Mouse (Mus musculus) ovary, postnatal 36 days (tissue): ENCODE data around the gene Odf2.
"Not testable (repeated sequence)": the region's sequence is repeated elsewhere in the genome, so short reads cannot be mapped to it uniquely, and the experiment has no call there.

ENCODE experiments used
- DNase-seq: peaks from one replicate; pipeline ENCODE4 v3.0.0; 2022; ENCODE audit warnings: low spot score, mixed read lengths

Odf2 gene

GRCm38 (mm10) chr2:29869646-29870451, 19.2 kb upstream of the Odf2 start:
- peak; percentile 15 for DNase-seq

GRCm38 (mm10) chr2:29872581-29873295, 16.3 kb upstream of the Odf2 start:
- DNase-seq, result no peak

GRCm38 (mm10) chr2:29873801-29874200, 15.2 kb upstream of the Odf2 start:
- no peak for DNase-seq

- no peak for DNase-seq
Observed at GRCm38 (mm10) chr2:29878061-29878460, 11.0 kb upstream of the Odf2 start.

- no peak for DNase-seq
Observed at GRCm38 (mm10) chr2:29879191-29879590, 9.8 kb upstream of the Odf2 start.

GRCm38 (mm10) chr2:29879964-29880830, 8.8 kb upstream of the Odf2 start:
- peak; percentile 22 for DNase-seq

GRCm38 (mm10) chr2:29886659-29887292, 2.2 kb upstream of the Odf2 start:
- not testable (repeated sequence) for DNase-seq

- peak; percentile 88 for DNase-seq
Observed at GRCm38 (mm10) chr2:29889991-29890833, 1.2 kb downstream of the Odf2 start.

GRCm38 (mm10) chr2:29891773-29892172, 2.8 kb downstream of the Odf2 start:
- no peak for DNase-seq

- no peak for DNase-seq
Observed at GRCm38 (mm10) chr2:29896071-29896470, 7.0 kb downstream of the Odf2 start.

GRCm38 (mm10) chr2:29897366-29897765, 8.3 kb downstream of the Odf2 start:
- DNase-seq, result no peak

GRCm38 (mm10) chr2:29898081-29898480, 9.1 kb downstream of the Odf2 start:
- DNase-seq, result no peak

GRCm38 (mm10) chr2:29902194-29902593, 13.2 kb downstream of the Odf2 start:
- no peak for DNase-seq

- DNase-seq, result not testable (repeated sequence)
Observed at GRCm38 (mm10) chr2:29908171-29908570, 19.1 kb downstream of the Odf2 start.

GRCm38 (mm10) chr2:29910042-29910441, 21.0 kb downstream of the Odf2 start:
- no peak for DNase-seq

GRCm38 (mm10) chr2:29917621-29918020, 28.6 kb downstream of the Odf2 start:
- peak; percentile 43 for DNase-seq

GRCm38 (mm10) chr2:29922011-29922410, 33.0 kb downstream of the Odf2 start:
- peak; percentile 60 for DNase-seq

- no peak for DNase-seq
Observed at GRCm38 (mm10) chr2:29926542-29926941, 37.5 kb downstream of the Odf2 start.

GRCm38 (mm10) chr2:29930506-29930905, 41.5 kb downstream of the Odf2 start:
- no peak for DNase-seq

- no peak for DNase-seq
Observed at GRCm38 (mm10) chr2:29931194-29931593, 42.2 kb downstream of the Odf2 start.
